Mouse (Mus musculus) embryonic facial prominence, embryonic 15.5 days (tissue): ENCODE results near the gene Hils1. TPM values are rescaled to one million over a fixed set of nuclear protein-coding genes. Genes with fewer than 3 reads are reported as not detected.
A peak's percentile ranks its signal among the peaks of the same experiment; 100 is the strongest.

ENCODE experiments used
- ATAC-seq: fragments of 200-750 bp; cut with Nextera tagmentation; 2 replicates; pipeline ENCODE4 v1.8.0; 2017; ENCODE audit warnings: low read depth, moderate TSS enrichment; ENCODE audit not compliant: insufficient number of reproducible peaks, low FRiP score, low TSS enrichment
- H3K27ac ChIP-seq: fragments of 300-500 bp; sonication (generic); replicated peaks from 2 replicates; pipeline ENCODE4 v1.5.1; 2015; ENCODE audit warnings: mild to moderate bottlenecking, inconsistent platforms
- H3K27me3 ChIP-seq: fragments of 300-500 bp; sonication (generic); 2 replicates; pipeline ENCODE4 v1.6.1; 2015; ENCODE audit warnings: inconsistent platforms
- H3K36me3 ChIP-seq: fragments of 300-500 bp; sonication (generic); 2 replicates; pipeline ENCODE4 v1.6.1; 2015; ENCODE audit warnings: mild to moderate bottlenecking, inconsistent platforms
- H3K4me1 ChIP-seq: fragments of 300-500 bp; sonication (generic); 2 replicates; pipeline ENCODE4 v1.6.1; 2015; ENCODE audit warnings: inconsistent platforms
- H3K4me2 ChIP-seq: fragments of 300-500 bp; sonication (generic); replicated peaks from 2 replicates; pipeline ENCODE4 v1.6.1; 2015; ENCODE audit warnings: mild to moderate bottlenecking, inconsistent platforms
- H3K4me3 ChIP-seq: fragments of 300-500 bp; sonication (generic); replicated peaks from 2 replicates; pipeline ENCODE4 v1.5.1; 2015; ENCODE audit warnings: mild to moderate bottlenecking, inconsistent platforms
- H3K9ac ChIP-seq: fragments of 300-500 bp; sonication (generic); 2 replicates; pipeline ENCODE4 v1.6.1; 2015; ENCODE audit warnings: inconsistent platforms
- H3K9me3 ChIP-seq: fragments of 300-500 bp; sonication (generic); replicated peaks from 2 replicates; pipeline ENCODE4 v1.6.1; 2016; ENCODE audit warnings: inconsistent platforms
- WGBS: fragments of 180-500 bp; shearing (Covaris S2); methylation state at CpG from one replicate; pipeline ENCODE4 v1.1.7; 2015; 5-methylcytosine and 5-hydroxymethylcytosine counted together
- polyA plus RNA-seq: library from polyadenylated mRNA; unstranded; fragments of >200 nt; fragmentation: Nextera tagmentation; extraction: Ambion mirVana; gene quantifications from 2 replicates; pipeline ENCODE4 v1.2.1, GENCODE M21; 2015

The Hils1 gene
- polyA plus RNA-seq, 1 experiment from 2014 or later, result 0.25 TPM

DNA sequence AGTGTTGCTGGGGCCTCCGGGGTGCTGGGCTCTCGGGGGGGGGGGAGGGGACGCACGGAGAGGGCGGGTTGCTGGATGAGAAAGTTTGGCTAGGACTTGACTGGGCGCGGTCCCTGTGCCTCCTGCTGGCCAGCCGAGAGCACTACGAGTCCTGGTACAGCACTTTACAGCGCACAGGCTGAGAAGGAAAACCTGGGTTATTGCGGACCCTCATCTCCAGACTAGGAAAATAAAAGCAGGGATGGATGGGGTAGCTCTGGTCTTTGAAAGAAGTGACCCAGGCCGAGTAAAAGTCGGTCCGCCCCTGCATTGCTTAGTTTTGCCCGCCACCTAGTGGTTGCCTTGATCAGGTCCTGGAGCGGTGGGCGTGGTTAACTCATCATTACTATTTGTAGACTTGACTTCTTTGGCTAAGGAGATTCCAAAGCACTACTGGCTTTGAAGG, 30.5 kb upstream of the Hils1 start:
- Histone ChIP-seq H3K4me1 (peaks cover 77% of the 10 kb centered on the region), H3K4me3 (peak overlapping the region; percentile 57), H3K9me3 (no peaks in the 10 kb centered on the region), H3K27me3 (peaks cover 6% of the 10 kb centered on the region; the same call in 1 of the 2 replicates), H3K36me3 (peaks cover 25% of the 10 kb centered on the region), H3K4me2 (peak overlapping the region; percentile 64), H3K27ac (peak overlapping the region; percentile 98), H3K9ac (peak overlapping the region; percentile 56)
- ATAC-seq, result peak; percentile 52
- WGBS, result under 1% methylated on average over 17 of the region's 17 CpGs

GRCm38 (mm10) chr11:94937335-94937781, 30.0 kb upstream of the Hils1 start:
- Histone ChIP-seq H3K4me2 (peak overlapping the region; percentile 64), H3K4me1 (peaks cover 77% of the 10 kb centered on the region), H3K27ac (peak overlapping the region; percentile 98), H3K4me3 (peak overlapping the region; percentile 57), H3K9me3 (no peaks in the 10 kb centered on the region), H3K9ac (peak overlapping the region; percentile 56), H3K36me3 (peaks cover 30% of the 10 kb centered on the region), H3K27me3 (peaks cover 6% of the 10 kb centered on the region; the same call in 1 of the 2 replicates)
- 1% methylated on average over 18 of the region's 18 CpGs for WGBS
- peak; percentile 35 for ATAC-seq

- Histone ChIP-seq H3K27me3 (peaks cover 6% of the 10 kb centered on the region; the same call in 1 of the 2 replicates), H3K36me3 (peaks cover 33% of the 10 kb centered on the region), H3K4me2 (peak overlapping the region; percentile 64), H3K9ac (peak overlapping the region; percentile 56), H3K4me1 (peaks cover 77% of the 10 kb centered on the region), H3K27ac (peak overlapping the region; percentile 98), H3K4me3 (peak overlapping the region; percentile 57), H3K9me3 (no peaks in the 10 kb centered on the region)
- no peak for ATAC-seq
- 2% methylated on average over 15 of the region's 15 CpGs for WGBS
Observed at GRCm38 (mm10) chr11:94937787-94938186, 29.6 kb upstream of the Hils1 start.

DNA sequence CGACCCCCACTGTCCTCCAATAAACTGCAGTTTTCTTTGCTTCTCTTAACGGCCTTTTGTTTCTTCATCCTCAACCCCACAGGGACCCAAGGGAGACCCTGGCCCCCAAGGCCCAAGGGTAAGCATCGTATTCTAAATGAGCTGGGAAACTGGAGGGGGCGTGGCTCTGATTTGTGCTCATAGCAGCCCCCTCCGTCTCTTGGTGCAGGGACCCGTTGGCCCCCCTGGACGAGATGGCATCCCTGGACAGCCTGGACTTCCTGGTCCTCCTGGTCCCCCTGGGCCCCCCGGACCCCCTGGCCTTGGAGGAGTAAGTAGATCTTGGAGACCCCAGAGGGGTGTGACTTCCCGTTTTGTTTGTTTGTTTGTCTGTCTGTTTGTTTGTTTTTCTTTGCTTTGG, 29.1 kb upstream of the Hils1 start:
- peaks cover 6% of the 10 kb centered on the region; the same call in 1 of the 2 replicates for H3K27me3 ChIP-seq
- H3K9me3 ChIP-seq, result no peaks in the 10 kb centered on the region
- WGBS, result 20% methylated on average over 9 of the region's 9 CpGs
- ATAC-seq, result no peak
- peak overlapping the region; percentile 57 for H3K4me3 ChIP-seq
- H3K4me1 ChIP-seq, result peaks cover 77% of the 10 kb centered on the region
- peak overlapping the region; percentile 64 for H3K4me2 ChIP-seq
- peak overlapping the region; percentile 98 for H3K27ac ChIP-seq
- peak overlapping the region; percentile 56 for H3K9ac ChIP-seq
- H3K36me3 ChIP-seq, result peaks cover 38% of the 10 kb centered on the region

GRCm38 (mm10) chr11:94939280-94939679, 28.1 kb upstream of the Hils1 start:
- 15% methylated on average over 4 of the region's 4 CpGs for WGBS
- Histone ChIP-seq H3K4me3 (peak overlapping the region; percentile 57), H3K4me2 (peak overlapping the region; percentile 64), H3K9ac (peak overlapping the region; percentile 33; the same call in 1 of the 2 replicates), H3K4me1 (peaks cover 76% of the 10 kb centered on the region), H3K27me3 (peaks cover 6% of the 10 kb centered on the region; the same call in 1 of the 2 replicates), H3K9me3 (no peaks in the 10 kb centered on the region), H3K36me3 (peaks cover 48% of the 10 kb centered on the region), H3K27ac (peak overlapping the region; percentile 98)
- no peak for ATAC-seq

GRCm38 (mm10) chr11:94941121-94941520, 26.3 kb upstream of the Hils1 start:
- no peaks in the 10 kb centered on the region for H3K9me3 ChIP-seq
- peak overlapping the region; percentile 6; the same call in 1 of the 2 replicates for H3K4me3 ChIP-seq
- peak overlapping the region; percentile 64 for H3K4me2 ChIP-seq
- H3K4me1 ChIP-seq, result peaks cover 79% of the 10 kb centered on the region
- ATAC-seq, result 0 out of 2 replicates have a peak, but pooled peaks have one; percentile 1
- peaks cover 3% of the 10 kb centered on the region; the same call in 1 of the 2 replicates for H3K27me3 ChIP-seq
- H3K9ac ChIP-seq, result 0 out of 2 replicates have a peak overlapping the region, but pooled peaks have one; percentile 15
- WGBS, result 52% methylated on average over 9 of the region's 9 CpGs
- H3K36me3 ChIP-seq, result peaks cover 66% of the 10 kb centered on the region
- peak overlapping the region; percentile 98 for H3K27ac ChIP-seq

GRCm38 (mm10) chr11:94941776-94942175, 25.6 kb upstream of the Hils1 start:
- Histone ChIP-seq H3K27me3 (no peaks in the 10 kb centered on the region), H3K27ac (peak overlapping the region; percentile 98), H3K9ac (0 out of 2 replicates have a peak overlapping the region, but pooled peaks have one; percentile 15), H3K9me3 (no peaks in the 10 kb centered on the region), H3K4me2 (peak overlapping the region; percentile 64), H3K4me3 (peak overlapping the region; percentile 6; the same call in 1 of the 2 replicates), H3K4me1 (peaks cover 82% of the 10 kb centered on the region), H3K36me3 (peaks cover 73% of the 10 kb centered on the region)
- WGBS, result 71% methylated on average over 8 of the region's 8 CpGs
- no peak for ATAC-seq

GRCm38 (mm10) chr11:94942282-94943023, 24.9 kb upstream of the Hils1 start:
- H3K9ac ChIP-seq, result peak overlapping the region; percentile 12; the same call in 1 of the 2 replicates
- ATAC-seq, result no peak; the same call in 1 of the 2 replicates
- H3K9me3 ChIP-seq, result no peaks in the 10 kb centered on the region
- peaks cover 88% of the 10 kb centered on the region for H3K4me1 ChIP-seq
- H3K4me2 ChIP-seq, result peak overlapping the region; percentile 64
- peak overlapping the region; percentile 98 for H3K27ac ChIP-seq
- H3K4me3 ChIP-seq, result 0 out of 2 replicates have a peak overlapping the region, but pooled peaks have one; percentile 6
- H3K36me3 ChIP-seq, result peaks cover 80% of the 10 kb centered on the region
- 50% methylated on average over 13 of the region's 13 CpGs for WGBS
- H3K27me3 ChIP-seq, result no peaks in the 10 kb centered on the region

DNA sequence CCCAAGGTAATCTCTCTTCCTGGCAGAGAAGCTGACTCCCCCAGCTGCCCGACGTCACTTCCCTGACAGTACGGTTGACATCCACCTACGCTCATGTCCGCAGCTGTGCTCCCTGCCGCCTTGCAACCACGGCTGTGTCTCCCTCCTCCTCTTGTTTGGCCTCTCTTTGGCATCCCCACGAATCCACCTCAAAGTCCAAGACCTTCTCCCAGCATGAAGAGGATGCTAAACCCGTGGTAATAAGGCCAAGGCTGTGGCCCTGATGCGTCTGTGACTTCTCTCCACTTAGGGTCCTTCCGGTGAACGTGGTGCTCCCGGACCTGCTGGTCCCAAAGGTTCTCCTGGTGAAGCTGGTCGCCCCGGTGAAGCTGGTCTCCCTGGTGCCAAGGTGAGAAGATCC, 24.3 kb upstream of the Hils1 start:
- H3K4me1 ChIP-seq, result peaks cover 90% of the 10 kb centered on the region
- peak overlapping the region; percentile 98 for H3K27ac ChIP-seq
- H3K9ac ChIP-seq, result no peak overlapping the region
- 81% methylated on average over 15 of the region's 15 CpGs for WGBS
- peak overlapping the region; percentile 64; the same call in 1 of the 2 replicates for H3K4me2 ChIP-seq
- peaks cover 86% of the 10 kb centered on the region for H3K36me3 ChIP-seq
- ATAC-seq, result no peak
- H3K27me3 ChIP-seq, result no peaks in the 10 kb centered on the region
- H3K9me3 ChIP-seq, result no peaks in the 10 kb centered on the region
- H3K4me3 ChIP-seq, result 0 out of 2 replicates have a peak overlapping the region, but pooled peaks have one; percentile 1

DNA sequence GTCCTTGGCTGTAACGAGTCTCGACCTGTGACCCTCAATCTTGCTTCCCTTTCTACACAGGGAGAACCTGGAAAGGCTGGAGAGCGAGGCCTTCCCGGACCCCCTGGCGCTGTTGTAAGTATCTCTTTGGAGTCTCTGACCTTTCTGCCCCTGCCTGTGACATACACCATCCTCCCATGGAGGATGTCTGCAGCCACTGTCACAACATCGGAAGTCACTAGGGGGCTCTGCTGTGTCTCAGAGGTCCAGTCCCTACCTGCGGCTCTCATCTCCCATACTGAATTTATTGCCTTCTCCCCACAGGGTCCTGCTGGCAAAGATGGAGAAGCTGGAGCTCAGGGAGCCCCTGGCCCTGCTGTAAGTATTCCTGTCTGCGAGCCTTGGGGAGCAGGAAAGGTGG, 23.1 kb upstream of the Hils1 start:
- H3K4me3 ChIP-seq, result no peak overlapping the region
- peak overlapping the region; percentile 98 for H3K27ac ChIP-seq
- H3K4me2 ChIP-seq, result 0 out of 2 replicates have a peak overlapping the region, but pooled peaks have one; percentile 64
- no peaks in the 10 kb centered on the region for H3K9me3 ChIP-seq
- H3K36me3 ChIP-seq, result peaks cover 98% of the 10 kb centered on the region
- WGBS, result 28% methylated on average over 8 of the region's 8 CpGs
- no peaks in the 10 kb centered on the region for H3K27me3 ChIP-seq
- H3K4me1 ChIP-seq, result peaks cover 91% of the 10 kb centered on the region
- no peak for ATAC-seq
- no peak overlapping the region for H3K9ac ChIP-seq

DNA sequence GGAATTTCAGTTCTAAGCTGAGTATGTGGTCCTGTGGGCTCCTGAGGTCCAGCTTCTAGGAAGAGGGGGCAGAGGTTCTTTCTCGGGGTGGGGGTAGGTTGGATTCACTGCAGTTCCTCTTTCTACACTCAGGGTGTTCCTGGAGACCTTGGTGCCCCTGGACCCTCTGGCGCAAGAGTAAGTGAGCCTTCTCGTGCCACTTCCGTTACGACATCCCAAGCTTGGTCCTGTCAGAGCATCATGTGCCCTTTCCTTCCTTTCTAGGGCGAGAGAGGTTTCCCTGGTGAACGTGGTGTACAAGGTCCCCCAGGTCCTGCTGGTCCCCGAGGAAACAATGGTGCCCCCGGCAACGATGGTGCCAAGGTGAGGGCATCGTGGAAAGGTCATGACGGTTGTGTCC, 22.2 kb upstream of the Hils1 start:
- Histone ChIP-seq H3K27me3 (no peaks in the 10 kb centered on the region), H3K4me3 (no peak overlapping the region), H3K4me2 (peak overlapping the region; percentile 6; the same call in 1 of the 2 replicates), H3K27ac (peak overlapping the region; percentile 98), H3K9me3 (no peaks in the 10 kb centered on the region), H3K9ac (no peak overlapping the region), H3K36me3 (peaks cover 97% of the 10 kb centered on the region), H3K4me1 (peaks cover 82% of the 10 kb centered on the region)
- 85% methylated on average over 12 of the region's 12 CpGs for WGBS
- no peak for ATAC-seq
